Mouse (Mus musculus) CH12.LX (cell line): Measurements from ENCODE around the gene Rnase2b. TPM values are rescaled to one million over a fixed set of nuclear protein-coding genes. Genes with fewer than 3 reads are reported as not detected.

Experiments
- DNase-seq: peaks from one replicate; pipeline ENCODE4 v3.0.0-alpha.2; 2013; ENCODE audit errors: extremely low read depth
- H3K27ac ChIP-seq: 2 replicates; pipeline ENCODE4 v1.5.1; 2012; ENCODE audit warnings: low read depth, mild to moderate bottlenecking, control low read depth, moderate library complexity; ENCODE audit not compliant: insufficient read depth
- H3K27me3 ChIP-seq: replicated peaks from 2 replicates; pipeline ENCODE3; 2012; ENCODE audit warnings: inconsistent platforms
- H3K36me3 ChIP-seq, 2 experiments: replicated peaks in 1 of 2; 2 replicates each; pipeline versions ENCODE3 to v1.6.1; 2012; ENCODE audit warnings: inconsistent platforms in 1 of 2, low read length in 1 of 2, mild to moderate bottlenecking in 1 of 2, mixed read lengths in 1 of 2, moderate library complexity in 1 of 2; ENCODE audit not compliant: control insufficient read depth in 1 of 2, insufficient read depth in 1 of 2
- H3K4me1 ChIP-seq, 2 experiments: 2 replicates each; pipeline ENCODE4 v1.6.1; 2012; ENCODE audit warnings: inconsistent platforms in 1 of 2, moderate library complexity in 1 of 2; ENCODE audit not compliant: insufficient read depth in 2 of 2, control insufficient read depth in 1 of 2
- H3K4me2 ChIP-seq: 2 replicates; pipeline ENCODE4 v1.6.1; 2012; ENCODE audit warnings: low read depth, mild to moderate bottlenecking, control low read depth; ENCODE audit not compliant: poor library complexity, insufficient read depth, severe bottlenecking
- H3K4me3 ChIP-seq, 3 experiments: fragments of 150-350 bp in 1 of 3; sonication (generic) in 1 of 3; replicated peaks in 1 of 3; 2 replicates each; pipeline versions ENCODE3 to v1.5.1; 2011 to 2012; ENCODE audit warnings: low read depth in 2 of 3, low read length in 2 of 3, mild to moderate bottlenecking in 2 of 3, moderate library complexity in 2 of 3, control low read depth in 1 of 3, improper control_type of control experiment in 1 of 3, inconsistent platforms in 1 of 3, mixed read lengths in 1 of 3; ENCODE audit not compliant: poor library complexity in 1 of 3
- H3K79me2 ChIP-seq: replicated peaks from 2 replicates; pipeline ENCODE4 v1.6.1; 2012; ENCODE audit warnings: mild to moderate bottlenecking, moderate library complexity; ENCODE audit not compliant: control insufficient read depth, poor library complexity, insufficient read depth, severe bottlenecking; ENCODE audit errors: extremely low read depth
- H3K9ac ChIP-seq: 2 replicates; pipeline ENCODE4 v1.6.1; 2012; ENCODE audit warnings: low read depth, mild to moderate bottlenecking, control low read depth, moderate library complexity; ENCODE audit not compliant: insufficient read depth
- H3K9me3 ChIP-seq: replicated peaks from 2 replicates; pipeline ENCODE3; 2012; ENCODE audit warnings: low read length, inconsistent platforms, mixed read lengths
- BHLHE40 ChIP-seq: IDR thresholded peaks from 2 replicates; pipeline ENCODE4 v1.6.1; 2011; ENCODE audit warnings: mild to moderate bottlenecking, low read depth, low read length, improper control_type of control experiment
- CHD1 ChIP-seq: IDR thresholded peaks from 2 replicates; pipeline ENCODE4 v1.6.1; 2012; ENCODE audit warnings: low read depth, low read length, improper control_type of control experiment, inconsistent platforms
- CHD2 ChIP-seq: IDR thresholded peaks from 2 replicates; pipeline ENCODE4 v1.6.1; 2011; ENCODE audit warnings: low read length, improper control_type of control experiment
- CTCF ChIP-seq, 2 experiments: IDR thresholded peaks in 1 of 2; conservative IDR thresholded peaks in 1 of 2; 2 replicates each; pipeline ENCODE4 v1.5.1; 2011 to 2012; ENCODE audit warnings: low read depth in 2 of 2, low read length in 2 of 2, improper control_type of control experiment in 1 of 2, inconsistent platforms in 1 of 2, mild to moderate bottlenecking in 1 of 2, moderate library complexity in 1 of 2
- E2F4 ChIP-seq: IDR thresholded peaks from 2 replicates; pipeline ENCODE4 v1.6.1; 2011; ENCODE audit warnings: low read depth, low read length, improper control_type of control experiment; ENCODE audit not compliant: insufficient replicate concordance
- ELF1 ChIP-seq: IDR thresholded peaks from 2 replicates; pipeline ENCODE4 v1.6.1; 2014; ENCODE audit warnings: low read depth, mild to moderate bottlenecking, inconsistent platforms, low read length, improper control_type of control experiment
- EP300 ChIP-seq: IDR thresholded peaks from 2 replicates; pipeline ENCODE4 v1.6.1; 2011; ENCODE audit warnings: low read length, improper control_type of control experiment
- ETS1 ChIP-seq: conservative IDR thresholded peaks from 2 replicates; pipeline ENCODE4 v1.6.1; 2012; ENCODE audit warnings: low read depth, mild to moderate bottlenecking, inconsistent platforms, low read length, improper control_type of control experiment, moderate library complexity
- GABPA ChIP-seq: IDR thresholded peaks from 2 replicates; pipeline ENCODE4 v1.6.1; 2012; ENCODE audit warnings: low read depth, low read length, improper control_type of control experiment, inconsistent platforms; ENCODE audit not compliant: insufficient replicate concordance
- HCFC1 ChIP-seq: IDR thresholded peaks from 2 replicates; pipeline ENCODE4 v1.6.1; 2012; ENCODE audit warnings: low read depth, mild to moderate bottlenecking, inconsistent platforms, low read length, improper control_type of control experiment
- IRF4 ChIP-seq: IDR thresholded peaks from 2 replicates; pipeline ENCODE4 v1.6.1; 2014; ENCODE audit warnings: low read depth, mild to moderate bottlenecking, inconsistent platforms, low read length, improper control_type of control experiment
- JUN ChIP-seq: IDR thresholded peaks from 2 replicates; pipeline ENCODE4 v1.6.1; 2011; ENCODE audit warnings: low read depth, mild to moderate bottlenecking, low read length, improper control_type of control experiment, moderate library complexity; ENCODE audit not compliant: insufficient read depth
- JUND ChIP-seq: conservative IDR thresholded peaks from 2 replicates; pipeline ENCODE4 v1.6.1; 2011; ENCODE audit warnings: low read depth, low read length, improper control_type of control experiment
- KAT2A ChIP-seq: IDR thresholded peaks from 2 replicates; pipeline ENCODE4 v1.6.1; 2012; ENCODE audit warnings: low read length, improper control_type of control experiment, inconsistent platforms; ENCODE audit not compliant: insufficient replicate concordance
- MAFK ChIP-seq: IDR thresholded peaks from 2 replicates; pipeline ENCODE4 v1.6.1; 2011; ENCODE audit warnings: low read length, improper control_type of control experiment; ENCODE audit not compliant: insufficient replicate concordance
- MAX ChIP-seq: IDR thresholded peaks from 2 replicates; pipeline ENCODE4 v1.6.1; 2011; ENCODE audit warnings: low read length, improper control_type of control experiment
- MAZ ChIP-seq: IDR thresholded peaks from 2 replicates; pipeline ENCODE4 v1.6.1; 2012; ENCODE audit warnings: low read depth, mild to moderate bottlenecking, inconsistent platforms, low read length, improper control_type of control experiment, moderate library complexity
- MEF2A ChIP-seq: IDR thresholded peaks from 2 replicates; pipeline ENCODE4 v1.6.1; 2014; ENCODE audit warnings: low read depth, mild to moderate bottlenecking, inconsistent platforms, low read length, improper control_type of control experiment, borderline replicate concordance
- MXI1 ChIP-seq: IDR thresholded peaks from 2 replicates; pipeline ENCODE4 v1.6.1; 2011; ENCODE audit warnings: mild to moderate bottlenecking, low read depth, low read length, improper control_type of control experiment
- MYC ChIP-seq: IDR thresholded peaks from 2 replicates; pipeline ENCODE4 v1.6.1; 2011; ENCODE audit warnings: low read depth, mild to moderate bottlenecking, improper control_type of control experiment, low read length
- NELFE ChIP-seq: IDR thresholded peaks from 2 replicates; pipeline ENCODE4 v1.6.1; 2011; ENCODE audit warnings: low read depth, low read length, improper control_type of control experiment
- NRF1 ChIP-seq: IDR thresholded peaks from 2 replicates; pipeline ENCODE4 v1.6.1; 2014; ENCODE audit warnings: low read depth, mild to moderate bottlenecking, inconsistent platforms, low read length, improper control_type of control experiment, moderate library complexity
- PAX5 ChIP-seq: IDR thresholded peaks from 2 replicates; pipeline ENCODE4 v1.6.1; 2012; ENCODE audit warnings: low read length, inconsistent platforms, mixed read lengths
- POLR2A ChIP-seq: IDR thresholded peaks from 2 replicates; pipeline ENCODE4 v1.6.1; 2011; ENCODE audit warnings: low read depth, mild to moderate bottlenecking, improper control_type of control experiment, low read length
- POLR2AphosphoS2 ChIP-seq: IDR thresholded peaks from 2 replicates; pipeline ENCODE4 v1.6.1; 2011; ENCODE audit warnings: low read depth, low read length, improper control_type of control experiment
- RAD21 ChIP-seq: IDR thresholded peaks from 2 replicates; pipeline ENCODE4 v1.6.1; 2011; ENCODE audit warnings: low read depth, mild to moderate bottlenecking, low read length, improper control_type of control experiment, moderate library complexity
- RCOR1 ChIP-seq: conservative IDR thresholded peaks from 2 replicates; pipeline ENCODE4 v1.6.1; 2012; ENCODE audit warnings: low read depth, mild to moderate bottlenecking, inconsistent platforms, low read length, improper control_type of control experiment
- SIN3A ChIP-seq: IDR thresholded peaks from 2 replicates; pipeline ENCODE4 v1.6.1; 2012; ENCODE audit warnings: low read length, improper control_type of control experiment, inconsistent platforms
- SMC3 ChIP-seq: IDR thresholded peaks from 2 replicates; pipeline ENCODE4 v1.6.1; 2011; ENCODE audit warnings: low read depth, low read length, improper control_type of control experiment
- TBP ChIP-seq: conservative IDR thresholded peaks from 2 replicates; pipeline ENCODE4 v1.6.1; 2011; ENCODE audit warnings: low read depth, low read length, improper control_type of control experiment
- TCF12 ChIP-seq: IDR thresholded peaks from 2 replicates; pipeline ENCODE4 v1.6.1; 2014; ENCODE audit warnings: low read depth, mild to moderate bottlenecking, inconsistent platforms, low read length, improper control_type of control experiment
- UBTF ChIP-seq: IDR thresholded peaks from 2 replicates; pipeline ENCODE4 v1.6.1; 2012; ENCODE audit warnings: low read depth, mild to moderate bottlenecking, inconsistent platforms, low read length, improper control_type of control experiment, moderate library complexity
- USF1 ChIP-seq: IDR thresholded peaks from 2 replicates; pipeline ENCODE4 v1.6.1; 2014; ENCODE audit warnings: low read depth, mild to moderate bottlenecking, inconsistent platforms, low read length, improper control_type of control experiment
- USF2 ChIP-seq: conservative IDR thresholded peaks from 2 replicates; pipeline ENCODE4 v1.6.1; 2011; ENCODE audit warnings: low read depth, low read length, improper control_type of control experiment
- ZC3H11A ChIP-seq: IDR thresholded peaks from 2 replicates; pipeline ENCODE4 v1.6.1; 2012; ENCODE audit warnings: low read depth, mild to moderate bottlenecking, inconsistent platforms, low read length, improper control_type of control experiment
- ZKSCAN1 ChIP-seq: IDR thresholded peaks from 2 replicates; pipeline ENCODE4 v1.6.1; 2012; ENCODE audit warnings: low read depth, inconsistent platforms, low read length, improper control_type of control experiment, borderline replicate concordance
- ZMIZ1 ChIP-seq: IDR thresholded peaks from 2 replicates; pipeline ENCODE4 v1.6.1; 2012; ENCODE audit warnings: low read depth, mild to moderate bottlenecking, inconsistent platforms, low read length, improper control_type of control experiment
- ZNF384 ChIP-seq: IDR thresholded peaks from 2 replicates; pipeline ENCODE4 v1.6.1; 2012; ENCODE audit warnings: low read depth, low read length, improper control_type of control experiment, inconsistent platforms
- dilution Hi-C: fragments of 300-500 bp; cut with MboI; formaldehyde crosslinking; loops from 2 replicates; pipeline ENCODE4 v1.14.3; 2020; ENCODE audit warnings: low sequenced_read_pairs; ENCODE audit not compliant: extremely low pct_unique_long_range_greater_than_20kb, extremely low pct_ligation_motif_present
- in situ Hi-C: fragments of 300-500 bp; cut with MboI; formaldehyde crosslinking; loops from 3 replicates; pipeline ENCODE4 v1.14.3; 2019; ENCODE audit warnings: low sequenced_read_pairs, low pct_ligation_motif_present, low pct_unique_long_range_greater_than_20kb, mixed read lengths
- polyA plus RNA-seq: library from polyadenylated mRNA; unstranded; fragments of >175 nt; gene quantifications from 2 replicates; pipeline ENCODE4 v1.2.1, GENCODE M21; 2012; ENCODE audit warnings: low read depth; ENCODE audit not compliant: insufficient read length
- total RNA-seq, 2 experiments: library from RNA; depleted of rRNA; stranded (reverse); fragments of 300-350 nt in 1 of 2; fragments of >200 nt in 1 of 2; gene quantifications; 2 replicates each; pipeline ENCODE4 v1.2.3; 2012 to 2014

Rnase2b gene
- total and polyA plus RNA-seq, 3 experiments = 1.3 TPM; not detected in 2

DNA sequence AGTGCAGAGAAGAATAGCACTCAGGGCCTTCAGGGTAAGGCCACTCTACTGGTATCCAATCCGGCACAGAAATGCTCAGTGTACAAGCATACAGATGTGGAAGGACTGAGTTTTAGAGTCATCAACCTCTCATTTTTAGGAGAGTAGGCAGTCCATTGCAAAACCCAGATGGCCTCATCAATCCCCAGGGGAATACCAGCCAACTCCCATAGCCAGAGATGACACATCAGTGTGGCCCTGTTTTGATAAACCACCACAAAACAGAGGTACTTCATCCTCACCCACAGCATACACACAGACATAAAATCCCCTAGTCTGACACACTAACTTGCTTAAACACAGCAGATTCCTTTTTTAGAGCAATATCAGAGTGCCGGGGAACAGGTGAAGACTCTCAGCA is 38.4 kb downstream of the Rnase2b start:
- H3K9ac ChIP-seq = no peak overlapping the region
- peaks cover 8 to 16% of the 10 kb centered on the region in 2 experiments for H3K4me1 ChIP-seq
- dilution Hi-C loops = no loop called here
- H3K27me3 ChIP-seq = no peaks in the 10 kb centered on the region
- 0 out of 2 replicates have a peak overlapping the region, but pooled peaks have one; percentile 4 for H3K4me2 ChIP-seq
- H3K4me3 ChIP-seq = no peak overlapping the region
- in situ Hi-C loops = no loop called here
- peak overlapping the region; percentile 39; the same call in 1 of the 2 replicates for H3K27ac ChIP-seq
- peak; percentile 47; the same call in 1 of the 2 replicates for TF ChIP-seq MEF2A
- no peak for TF ChIP-seq USF2
- TF ChIP-seq CHD1 = no peak
- TF ChIP-seq ETS1 = peak; percentile 63
- no peak for TF ChIP-seq GABPA
- 0 out of 2 replicates have a peak, but pooled peaks have one; percentile 23 for TF ChIP-seq BHLHE40
- no peak for TF ChIP-seq MAZ
- TF ChIP-seq NRF1 = no peak
- no peak for TF ChIP-seq MYC
- no peak for TF ChIP-seq SIN3A
- 0 out of 2 replicates have a peak, but pooled peaks have one; percentile 36 for TF ChIP-seq CHD2
- TF ChIP-seq ZNF384 = no peak
- TF ChIP-seq JUN = peak; percentile 26; the same call in 1 of the 2 replicates
- peak; percentile 68; the same call in 1 of the 2 replicates for TF ChIP-seq KAT2A
- 0 out of 2 replicates have a peak, but pooled peaks have one; percentile 25 for TF ChIP-seq MAFK
- TF ChIP-seq UBTF = no peak
- no peak for TF ChIP-seq NELFE
- no peak for TF ChIP-seq ZKSCAN1
- TF ChIP-seq JUND = peak; percentile 45; the same call in 1 of the 2 replicates
- no peak for TF ChIP-seq MXI1
- no peak for TF ChIP-seq PAX5
- TF ChIP-seq HCFC1 = peak; percentile 21; the same call in 1 of the 2 replicates
- TF ChIP-seq RAD21 = no peak
- no peak for TF ChIP-seq POLR2A
- TF ChIP-seq USF1 = no peak
- TF ChIP-seq EP300 = peak; percentile 78
- TF ChIP-seq MAX = no peak
- peak; percentile 72 for TF ChIP-seq IRF4
- no peak for TF ChIP-seq E2F4
- TF ChIP-seq RCOR1 = no peak
- TF ChIP-seq ZC3H11A = no peak
- TF ChIP-seq SMC3 = no peak
- no peak; the same call in 1 of the 2 replicates for TF ChIP-seq ELF1
- TF ChIP-seq CTCF (conservative IDR thresholded peaks at IDR 0.05 in 1 of 2, IDR thresholded peaks at IDR 0.05 in 1 of 2; ENCODE audit: low read depth in 2 of 2, low read length in 2 of 2) = no peak
- TF ChIP-seq TCF12 = peak; percentile 74; the same call in 1 of the 2 replicates
- TF ChIP-seq TBP = no peak
- no peak for TF ChIP-seq POLR2AphosphoS2
- no peak for TF ChIP-seq ZMIZ1
- no peaks in the 10 kb centered on the region for H3K36me3 ChIP-seq
- no peaks in the 10 kb centered on the region for H3K9me3 ChIP-seq
- DNase-seq = peak; percentile 75
- no peaks in the 10 kb centered on the region for H3K79me2 ChIP-seq
